Mouse (Mus musculus): ENCODE data around the gene Abcb5.

Abcb5 gene

DNA sequence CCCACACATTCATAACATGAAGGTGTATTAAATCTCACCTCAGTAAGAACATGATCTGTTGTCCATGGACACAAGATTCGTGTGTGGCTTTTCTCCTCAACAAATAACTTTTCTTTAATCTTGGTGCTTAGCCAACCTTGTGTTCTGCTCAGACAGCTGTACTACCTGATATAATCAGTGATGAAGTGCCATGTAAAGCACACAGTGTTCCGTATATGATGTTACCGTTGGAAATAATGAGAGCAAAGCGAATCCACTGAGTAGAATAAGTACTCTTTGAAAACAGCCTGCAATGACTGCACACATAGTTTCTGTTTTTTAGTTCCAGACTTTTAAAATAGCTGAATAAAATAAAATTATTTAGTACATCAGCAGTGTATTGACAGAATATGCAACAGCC, at the start of gene Abcb5:
Gene Abcb5, minus strand, starts transcription at position 101 of the 400 bp plus-strand sequence.
- in situ Hi-C loops (cut with MboI, MseI): no loop called here

DNA sequence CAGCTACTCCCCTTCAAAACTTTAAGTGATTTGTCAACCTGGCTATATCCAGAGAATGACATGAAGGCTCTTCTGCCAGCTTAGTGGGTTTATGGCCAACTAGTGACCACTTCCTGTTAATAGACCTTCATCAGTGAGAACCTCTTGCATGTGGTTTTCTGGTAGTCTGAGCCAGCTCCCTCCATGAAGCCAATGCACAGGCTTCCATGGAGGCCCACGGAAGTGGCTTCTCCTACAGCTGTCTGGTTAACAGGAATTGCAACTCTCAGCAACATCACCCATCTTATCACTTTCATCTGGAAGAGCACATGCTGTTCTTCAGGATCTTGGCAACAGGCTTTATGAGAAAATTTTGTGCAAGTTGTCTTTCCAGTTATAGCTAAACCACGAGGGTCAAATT, 33.0 kb upstream of the Abcb5 start:
- in situ Hi-C loops (cut with MboI, MseI): no loop called here

- in situ Hi-C loops (cut with MboI, MseI): no loop called here
These were observed 28.3 kb upstream of the Abcb5 start for GRCm38 (mm10) chr12:118994328-118995166.

DNA sequence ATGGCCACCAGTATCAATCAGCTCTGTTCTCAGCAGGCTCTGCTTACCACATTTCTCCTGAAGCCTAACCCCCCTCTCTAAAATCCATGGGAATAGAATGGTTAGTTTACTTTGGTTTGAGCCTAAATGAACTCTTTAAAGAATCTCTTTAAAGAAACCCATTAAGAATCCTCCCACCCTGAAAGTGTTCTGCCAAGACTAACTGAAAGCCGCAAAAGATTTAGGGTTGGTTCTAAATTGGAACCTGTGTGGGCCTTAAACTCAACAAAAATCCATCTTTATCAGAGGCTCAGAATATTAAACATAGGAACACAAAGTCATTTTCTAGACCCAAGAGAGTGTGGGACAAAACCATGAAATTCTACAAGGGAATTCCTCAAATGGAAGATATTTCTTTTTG, 18.6 kb upstream of the Abcb5 start:
- in situ Hi-C loops (cut with MboI, MseI): loop anchor here in 1 of 2 experiments (5.0 kb wide), 1 partner anchor 97 kb away; no protein-coding TSS in a partner anchor

GRCm38 (mm10) chr12:118930386-118931318, 35.6 kb downstream of the Abcb5 start:
- in situ Hi-C loops (cut with MboI, MseI): no loop called here

DNA sequence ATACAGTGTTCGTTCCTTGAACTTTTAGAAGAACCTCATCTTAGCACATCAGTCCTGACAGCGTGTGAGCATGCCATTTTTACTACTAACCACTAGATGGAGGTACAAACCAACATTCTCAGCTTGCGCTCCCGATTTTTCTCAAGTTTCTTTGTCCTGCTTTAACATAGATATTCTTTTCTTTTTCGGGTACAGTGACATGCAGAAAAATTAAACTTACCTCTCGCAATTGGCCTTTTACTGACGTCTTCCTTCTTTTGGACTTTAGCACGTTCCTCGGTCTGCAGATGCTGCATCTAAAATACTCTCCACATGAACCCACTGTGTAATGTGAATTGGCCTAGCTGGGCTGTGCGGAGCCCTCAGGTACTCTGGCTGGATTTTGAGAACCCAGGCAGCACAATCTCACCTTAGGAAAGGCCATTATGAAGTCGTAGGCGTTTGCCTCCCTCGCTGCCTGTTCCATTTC, 39.4 kb downstream of the Abcb5 start:
- in situ Hi-C loops (cut with MboI, MseI): no loop called here

- in situ Hi-C loops (cut with MboI, MseI): loop anchor here in 1 of 2 experiments (5.0 kb wide), 1 partner anchor 238 kb away; no protein-coding TSS in a partner anchor
These were observed 42.3 kb downstream of the Abcb5 start for GRCm38 (mm10) chr12:118923874-118924273.

GRCm38 (mm10) chr12:118917771-118918170, 48.5 kb downstream of the Abcb5 start:
- in situ Hi-C loops (cut with MboI, MseI): no loop called here

GRCm38 (mm10) chr12:118910360-118910759, 55.9 kb downstream of the Abcb5 start:
- in situ Hi-C loops (cut with MboI, MseI): no loop called here

DNA sequence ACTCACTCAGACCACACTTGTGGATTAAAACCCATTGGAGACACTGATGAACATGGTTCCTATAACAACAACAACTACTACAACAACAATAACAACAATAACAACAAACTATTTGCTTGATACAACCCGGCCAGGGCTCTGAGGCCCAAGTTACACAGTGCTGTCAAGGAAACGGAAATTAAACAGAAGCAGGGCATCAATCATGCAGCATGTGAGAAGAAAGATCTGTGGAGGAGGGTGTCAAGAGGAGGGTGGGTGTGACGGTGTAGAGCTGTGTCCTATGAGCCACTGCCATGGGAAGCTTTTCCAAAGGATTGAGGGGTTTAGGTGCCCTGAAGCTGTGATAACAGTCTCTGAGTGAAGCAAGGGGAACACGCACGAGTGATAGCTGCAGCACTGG, 64.0 kb downstream of the Abcb5 start:
- in situ Hi-C loops (cut with MboI, MseI): no loop called here

GRCm38 (mm10) chr12:118887964-118888363, 78.3 kb downstream of the Abcb5 start:
- in situ Hi-C loops (cut with MboI, MseI): no loop called here

DNA sequence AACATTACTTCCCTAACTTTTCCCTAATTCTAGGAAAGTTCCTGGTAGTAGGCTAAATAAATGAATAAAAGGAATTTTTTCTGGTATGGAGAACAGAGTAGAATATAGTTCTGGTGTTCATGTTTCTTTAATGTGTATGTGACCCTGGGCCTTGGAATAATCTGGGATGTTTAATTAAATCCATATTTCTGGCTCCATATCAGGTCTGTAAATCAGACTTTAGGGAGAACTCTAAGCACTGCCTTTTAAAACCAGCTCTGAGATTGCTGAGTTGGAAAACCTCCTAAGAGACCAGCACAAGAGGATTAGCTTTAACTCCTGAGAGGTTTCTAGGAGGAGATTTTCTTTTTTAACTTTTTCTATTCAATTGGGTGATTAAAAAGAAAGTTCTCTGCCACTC, 83.4 kb downstream of the Abcb5 start:
- in situ Hi-C loops (cut with MboI, MseI): no loop called here

GRCm38 (mm10) chr12:118872673-118873072, 93.5 kb downstream of the Abcb5 start:
- in situ Hi-C loops (cut with MboI, MseI): loop anchor here in 1 of 2 experiments (10.0 kb wide), 1 partner anchor 548 kb away; no protein-coding TSS in a partner anchor

- in situ Hi-C loops (cut with MboI, MseI): loop anchor here (10.0 kb wide), 1 partner anchor 861 kb away; no protein-coding TSS in a partner anchor
These were observed 110.1 kb downstream of the Abcb5 start for GRCm38 (mm10) chr12:118856151-118856550.

- in situ Hi-C loops (cut with MboI, MseI): loop anchor here (5.0 to 10.0 kb wide), 2 partner anchors 398 to 860 kb away; no protein-coding TSS in a partner anchor
These were observed 111.3 kb downstream of the Abcb5 start for GRCm38 (mm10) chr12:118854831-118855453.

GRCm38 (mm10) chr12:118854401-118854800, 111.8 kb downstream of the Abcb5 start:
- in situ Hi-C loops (cut with MboI, MseI): loop anchor here (5.0 to 10.0 kb wide), 2 partner anchors 397 to 860 kb away; no protein-coding TSS in a partner anchor

GRCm38 (mm10) chr12:118853331-118853730, 112.9 kb downstream of the Abcb5 start:
- in situ Hi-C loops (cut with MboI, MseI): loop anchor here (5.0 to 10.0 kb wide), 2 partner anchors 396 to 859 kb away; no protein-coding TSS in a partner anchor

GRCm38 (mm10) chr12:118850851-118851410, 115.3 kb downstream of the Abcb5 start:
- in situ Hi-C loops (cut with MboI, MseI): loop anchor here (5.0 to 10.0 kb wide), 2 partner anchors 394 to 856 kb away; no protein-coding TSS in a partner anchor

- in situ Hi-C loops (cut with MboI, MseI): loop anchor here (5.0 to 25.0 kb wide), 3 partner anchors 393 to 1038 kb away; partner anchors contain the start of gene Cdca7l (in 1 of the 2)
These were observed 116.2 kb downstream of the Abcb5 start for GRCm38 (mm10) chr12:118849996-118850395.

- in situ Hi-C loops (cut with MboI, MseI): loop anchor here in 1 of 2 experiments (25.0 kb wide), 1 partner anchor 1037 kb away; the partner anchor contains the start of gene Cdca7l
These were observed 116.9 kb downstream of the Abcb5 start for GRCm38 (mm10) chr12:118849203-118849861.

Measured in T-helper 17 cell (primary cell).